Mouse (Mus musculus): ENCODE measurements around the gene Nsd1.

Nsd1 gene

GRCm38 (mm10) chr13:55261521-55261920 is 51.9 kb downstream of the Nsd1 start:
- DNase-seq = no peak

DNA sequence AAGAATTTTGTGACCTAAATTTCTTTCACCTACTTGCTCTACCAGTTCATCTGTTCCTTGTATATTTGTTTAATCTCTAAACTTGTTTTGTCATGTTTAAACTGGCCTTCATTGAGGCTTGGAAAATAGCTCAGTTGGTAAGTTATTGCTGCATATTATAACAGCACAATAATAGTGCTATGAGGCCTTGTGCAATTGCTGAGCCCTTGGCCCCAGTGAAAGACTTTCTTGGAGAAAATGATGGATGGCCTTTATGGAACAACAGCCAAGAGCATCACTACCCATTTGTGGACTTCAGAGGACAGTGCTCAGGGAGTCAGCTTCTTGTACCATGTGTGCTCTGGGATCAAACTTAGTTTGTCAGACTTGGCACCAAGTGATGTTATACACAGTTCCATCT is 52.5 kb downstream of the Nsd1 start:
- no peak for DNase-seq

- DNase-seq = no peak
Observed at GRCm38 (mm10) chr13:55277203-55277602, 67.6 kb downstream of the Nsd1 start.

- no peak for DNase-seq
Observed at GRCm38 (mm10) chr13:55277646-55278045, 68.1 kb downstream of the Nsd1 start.

- no peak for DNase-seq
Observed at GRCm38 (mm10) chr13:55288854-55289253, 79.3 kb downstream of the Nsd1 start.

- DNase-seq = no peak
Observed at GRCm38 (mm10) chr13:55296760-55297159, 87.2 kb downstream of the Nsd1 start.

DNA sequence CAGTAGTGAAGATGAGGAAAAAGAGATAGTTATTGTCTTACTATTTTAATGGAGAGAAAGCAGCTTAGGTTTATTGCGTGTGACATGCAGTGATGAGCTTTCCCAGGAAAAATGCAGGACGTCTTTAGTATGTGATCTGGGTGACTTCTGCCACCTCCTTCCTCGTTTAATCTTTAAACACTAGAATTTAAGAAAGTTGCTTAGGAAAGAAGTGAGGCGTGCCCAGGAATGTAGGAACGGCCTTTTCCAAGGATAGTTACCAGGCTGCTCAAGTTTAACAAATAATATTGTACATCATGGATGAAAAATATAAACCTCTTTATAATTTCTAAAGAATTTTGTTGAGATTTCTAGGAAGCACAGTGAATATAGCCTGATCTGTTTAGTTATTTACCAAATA is 91.3 kb downstream of the Nsd1 start:
- no peak for DNase-seq

DNA sequence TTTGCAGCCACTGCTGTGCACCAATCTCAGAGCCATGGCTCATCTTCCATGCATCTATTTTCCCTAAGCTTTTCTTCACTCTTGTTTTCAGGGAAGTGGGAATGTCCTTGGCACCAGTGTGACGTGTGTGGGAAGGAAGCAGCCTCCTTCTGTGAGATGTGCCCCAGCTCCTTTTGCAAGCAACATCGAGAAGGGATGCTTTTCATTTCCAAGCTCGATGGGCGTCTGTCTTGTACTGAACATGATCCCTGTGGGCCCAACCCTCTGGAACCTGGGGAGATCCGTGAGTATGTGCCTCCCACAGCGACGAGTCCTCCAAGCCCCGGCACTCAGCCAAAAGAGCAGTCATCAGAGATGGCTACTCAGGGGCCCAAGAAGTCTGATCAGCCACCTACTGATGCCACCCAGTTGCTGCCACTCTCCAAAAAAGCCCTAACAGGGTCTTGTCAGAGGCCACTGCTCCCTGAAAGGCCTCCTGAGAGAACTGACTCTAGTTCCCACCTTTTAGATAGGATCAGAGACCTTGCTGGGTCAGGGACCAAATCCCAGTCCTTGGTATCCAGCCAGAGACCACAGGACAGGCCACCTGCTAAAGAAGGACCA is 102.5 kb downstream of the Nsd1 start:
- no peak for DNase-seq

DNA sequence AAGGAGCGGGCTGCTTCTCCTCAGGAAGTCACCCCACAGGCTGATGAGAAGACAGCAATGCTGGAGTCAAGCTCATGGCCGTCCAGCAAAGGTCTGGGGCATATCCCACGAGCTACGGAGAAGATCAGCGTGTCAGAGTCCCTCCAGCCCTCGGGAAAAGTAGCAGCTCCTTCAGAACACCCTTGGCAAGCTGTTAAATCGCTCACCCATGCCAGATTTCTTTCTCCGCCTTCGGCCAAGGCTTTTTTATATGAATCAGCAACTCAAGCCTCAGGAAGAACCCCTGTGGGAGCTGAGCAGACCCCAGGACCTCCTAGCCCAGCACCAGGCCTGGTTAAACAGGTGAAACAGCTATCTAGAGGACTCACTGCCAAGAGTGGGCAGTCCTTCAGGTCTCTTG is 103.5 kb downstream of the Nsd1 start:
- DNase-seq = no peak

DNA sequence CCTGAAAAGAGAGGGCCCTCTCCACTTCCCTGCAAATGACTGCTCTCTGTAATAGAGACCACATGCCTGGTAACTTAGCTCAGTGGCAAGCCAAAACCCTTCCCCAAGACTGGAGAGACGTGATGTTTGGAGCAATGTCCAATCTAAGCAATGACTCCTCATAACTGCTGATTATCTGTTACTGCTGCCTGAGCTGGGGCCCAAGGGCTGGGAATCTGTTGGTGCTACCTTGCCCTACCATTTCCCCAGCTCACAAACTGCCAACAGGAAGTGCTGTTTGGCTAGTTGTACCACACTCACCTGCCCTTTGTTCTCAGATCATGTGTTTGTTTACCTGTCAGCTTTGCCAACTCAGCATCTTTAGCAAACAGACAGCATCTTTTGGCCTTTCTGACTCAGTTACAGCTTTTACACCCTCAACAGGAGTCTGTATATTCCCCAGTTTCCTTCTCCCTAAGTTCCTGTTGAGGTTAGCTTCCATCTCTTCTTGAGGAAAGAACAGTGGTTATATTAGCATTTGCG is 105.4 kb downstream of the Nsd1 start:
- DNase-seq = no peak

DNA sequence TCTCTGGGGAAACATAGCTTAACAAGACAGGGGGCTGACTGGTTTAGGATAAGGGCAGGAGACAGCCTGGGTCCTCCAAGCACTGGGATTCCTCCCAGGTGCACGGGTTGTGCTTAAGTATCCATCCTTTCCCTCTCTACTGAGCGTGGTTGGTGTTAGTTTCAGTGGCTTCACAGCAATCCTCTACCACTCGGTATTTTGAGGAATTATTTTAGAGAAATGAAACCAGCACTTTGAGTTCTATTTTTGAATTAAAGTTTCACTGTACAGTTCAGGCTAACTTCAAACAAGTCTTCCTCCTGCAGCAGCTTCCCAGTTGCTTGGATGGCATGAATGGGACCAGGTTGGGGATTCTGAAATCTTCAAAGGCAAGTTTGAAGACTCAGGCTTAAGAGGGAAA is 108.8 kb downstream of the Nsd1 start:
- no peak for DNase-seq

DNA sequence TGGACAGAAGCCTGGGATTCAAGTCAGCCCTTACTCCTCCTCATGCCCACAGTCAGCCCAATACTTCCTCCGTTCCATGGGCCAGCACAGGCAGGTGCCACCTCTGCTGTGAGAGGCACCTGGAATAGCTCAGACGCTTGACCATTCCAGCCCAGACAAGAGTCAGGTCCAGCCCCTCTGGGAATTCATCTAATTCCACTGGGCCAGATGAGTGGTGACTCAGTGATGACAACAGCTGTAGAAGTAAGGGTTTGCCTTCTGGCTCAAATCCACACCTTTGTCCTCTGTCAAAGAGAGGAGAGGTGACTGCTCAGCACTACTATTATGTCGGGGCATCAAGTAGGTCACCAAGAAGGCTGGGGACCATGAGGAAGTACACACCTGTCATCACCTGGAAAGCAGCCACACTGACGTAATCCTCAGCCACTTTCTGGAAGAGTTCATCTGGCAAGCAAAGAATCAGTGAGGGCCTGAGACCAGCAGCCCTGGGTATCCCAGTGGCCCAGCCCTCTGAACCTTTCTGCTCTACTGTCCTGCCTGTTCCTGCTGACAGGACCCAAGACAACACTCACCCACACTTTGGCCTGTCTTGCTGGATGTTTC is 110.5 kb downstream of the Nsd1 start, which contains the start of gene Prelid1:
Gene Prelid1, plus strand, starts transcription at position 570 of the 603 bp plus-strand sequence.
- DNase-seq = peak in 1 of 2 experiments; percentile 27

- peak; percentile 82 to 88 for DNase-seq
Observed at GRCm38 (mm10) chr13:55321434-55322129, 112.0 kb downstream of the Nsd1 start, which contains the start of gene Rab24. Rab24 (minus strand) TSS chr13:55321946.

DNA sequence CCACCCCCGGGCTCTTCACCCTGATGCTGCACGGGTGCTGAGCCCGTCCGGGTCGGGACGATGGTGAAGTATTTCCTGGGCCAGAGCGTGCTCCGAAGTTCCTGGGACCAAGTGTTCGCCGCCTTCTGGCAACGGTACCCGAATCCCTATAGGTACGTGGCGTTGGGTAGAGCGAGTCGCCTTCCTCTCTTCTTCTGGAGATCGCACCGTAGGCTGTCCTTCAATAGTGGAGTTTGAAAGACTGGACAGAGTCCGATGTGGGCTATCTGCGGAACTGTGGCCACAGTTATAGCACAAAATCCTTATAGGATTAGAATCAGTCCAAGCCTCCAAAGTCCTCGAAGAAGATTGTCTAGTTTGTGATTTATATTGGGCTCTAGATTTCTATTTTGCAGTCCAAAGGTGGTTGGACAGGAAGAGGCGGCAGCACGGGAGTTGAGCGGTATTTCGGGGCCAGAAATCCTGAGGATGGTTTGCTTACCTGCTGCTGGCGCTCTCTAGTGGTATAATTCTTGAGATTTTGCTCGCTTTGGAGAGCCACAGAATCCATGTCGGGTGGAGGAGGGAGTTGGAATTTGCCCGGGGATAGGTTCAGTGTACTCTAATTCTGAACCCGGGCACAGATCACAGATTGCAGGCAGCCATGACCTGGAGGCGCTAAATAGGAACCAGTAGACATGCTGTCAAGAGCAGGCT is 112.7 kb downstream of the Nsd1 start:
- peak; percentile 83 to 88 for DNase-seq

DNA sequence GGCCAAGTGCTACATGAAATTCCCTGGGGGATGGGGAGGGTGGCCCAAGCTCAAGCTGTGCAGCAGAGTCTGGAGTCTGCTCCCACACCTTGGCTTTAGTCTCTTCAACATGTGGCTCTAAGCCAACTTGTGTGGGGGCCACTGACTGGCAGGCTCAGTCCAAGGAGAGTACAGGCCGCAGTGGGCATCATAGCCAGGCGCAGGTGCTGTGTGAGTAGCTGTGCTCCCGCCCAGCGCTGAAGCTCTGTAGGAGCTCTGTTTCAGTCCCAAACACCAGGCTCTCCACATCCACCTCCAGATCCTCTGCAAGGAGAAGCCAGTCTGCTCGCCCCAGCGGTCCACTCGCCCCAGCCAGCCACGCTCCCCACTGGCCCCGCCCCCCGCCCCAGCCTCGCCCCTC is 116.0 kb downstream of the Nsd1 start:
- no peak for DNase-seq

DNA sequence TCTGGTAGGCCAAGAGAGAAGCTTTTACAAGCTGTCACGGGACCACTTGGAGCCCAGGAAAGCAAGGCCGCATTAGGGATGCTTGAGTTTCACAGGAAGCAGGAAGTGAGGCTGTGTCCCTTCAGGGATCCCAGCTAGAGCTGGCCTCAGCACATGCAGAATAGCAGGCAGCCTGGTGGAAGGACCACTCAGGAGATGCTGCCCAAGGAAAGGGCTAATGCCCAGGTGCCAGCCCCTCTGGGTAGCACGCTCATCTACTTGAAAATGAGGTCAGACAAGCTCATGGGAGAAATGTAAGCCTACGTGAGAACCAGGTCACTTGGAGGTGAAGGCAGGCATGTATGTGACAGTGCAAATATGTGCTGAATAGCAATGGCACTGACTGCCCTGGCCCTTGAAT is 117.6 kb downstream of the Nsd1 start:
- no peak for DNase-seq

- DNase-seq = peak; percentile 83 to 91
Observed at GRCm38 (mm10) chr13:55327633-55328032, 118.1 kb downstream of the Nsd1 start.

DNA sequence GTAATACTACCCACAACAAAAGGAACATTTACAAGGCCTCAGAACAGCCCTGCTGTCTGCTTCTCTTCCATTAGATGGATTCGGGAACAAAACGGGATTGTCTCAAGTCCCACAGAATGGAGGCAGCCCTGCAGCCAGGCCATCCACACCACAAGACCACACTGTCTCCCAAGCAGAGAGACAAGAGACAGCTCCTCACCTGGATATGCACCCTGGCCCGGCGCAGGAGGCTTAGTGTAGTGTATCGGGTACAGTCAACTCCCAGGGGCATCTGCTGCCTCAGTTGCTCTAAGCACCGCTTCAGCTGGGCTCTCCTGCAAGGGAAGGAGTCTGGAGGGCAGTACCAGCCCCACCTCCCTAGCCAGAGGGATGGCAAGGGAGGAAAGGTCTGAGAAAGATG is 118.6 kb downstream of the Nsd1 start:
- no peak for DNase-seq

GRCm38 (mm10) chr13:55328641-55329040 is 119.1 kb downstream of the Nsd1 start:
- no peak for DNase-seq

DNA sequence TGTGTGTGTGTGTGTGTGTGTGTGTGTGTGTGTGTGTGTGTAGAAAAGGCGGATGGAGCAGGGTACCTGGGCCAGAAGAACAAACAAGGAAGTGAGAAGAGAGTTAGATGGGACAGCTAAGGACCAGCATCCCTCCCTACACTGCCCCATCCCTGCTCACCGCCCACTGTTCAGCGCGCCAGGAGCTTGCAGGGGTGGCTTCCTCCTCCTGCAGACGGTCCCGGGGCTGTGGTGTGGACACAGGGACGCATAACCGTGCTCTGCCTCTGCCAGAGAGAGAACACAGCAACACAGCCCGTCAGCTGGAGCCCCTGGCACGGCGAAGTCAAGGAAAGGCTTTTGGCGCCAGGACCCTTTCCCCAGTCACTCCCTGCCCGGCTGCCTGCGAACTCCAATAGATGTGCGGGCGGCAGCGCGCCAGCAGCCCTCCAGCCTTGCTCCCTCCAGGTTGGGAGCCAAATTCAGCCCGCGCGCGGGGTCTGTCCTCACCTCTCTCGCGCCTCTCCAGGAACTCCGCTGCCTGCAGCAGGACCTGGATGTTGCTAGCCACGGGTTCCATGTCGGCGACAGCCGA is 119.6 kb downstream of the Nsd1 start:
- DNase-seq = peak in 1 of 2 experiments; percentile 28

GRCm38 (mm10) chr13:55329683-55330566 is 120.3 kb downstream of the Nsd1 start, which contains the start of gene Mxd3:
Mxd3 (minus strand) TSS chr13:55329823.
- DNase-seq = peak; percentile 73 to 79
